Mouse (Mus musculus): ENCODE results near the gene Grid2ip. TPM values are rescaled to one million over a fixed set of nuclear protein-coding genes. Genes with fewer than 3 reads are reported as not detected.

Grid2ip gene
- total and polyA plus RNA-seq, 2 experiments from 2014 or later = not detected

GRCm38 (mm10) chr5:143333872-143334271 lies 23.3 kb upstream of the Grid2ip start:
- peak; percentile 37; the same call in 1 of the 2 replicates for ATAC-seq (ENCODE audit: insufficient read depth, low read depth)
- Histone ChIP-seq H3K4me2 (ENCODE audit: low read depth, low read length) (peak overlapping the region; percentile 36; the same call in 1 of the 2 replicates), H3K4me1 (ENCODE audit: control insufficient read depth, insufficient read depth) (peaks cover 7% of the 10 kb centered on the region), H3K9me3 (replicated peaks; ENCODE audit: control insufficient read depth, low read length) (no peaks in the 10 kb centered on the region), H3K27me3 (ENCODE audit: control insufficient read depth, insufficient read depth, low read length) (no peaks in the 10 kb centered on the region), H3K4me3 (ENCODE audit: low read depth, low read length) (no peak overlapping the region), H3K27ac (ENCODE audit: low read depth) (no peak overlapping the region), H3K9ac (replicated peaks; ENCODE audit: low read depth, low read length) (no peak overlapping the region), H3K36me3 (replicated peaks; ENCODE audit: control insufficient read depth, insufficient read depth, low read length) (no peaks in the 10 kb centered on the region)
- 7% methylated on average over 5 of the region's 5 CpGs for whole genome bisulfite sequencing
- peak; percentile 44 for DNase-seq (ENCODE audit: low spot score)
- TF ChIP-seq CTCF (IDR thresholded peaks at IDR 0.05; ENCODE audit: low read depth) (peak; percentile 82), EP300 (IDR thresholded peaks at IDR 0.05; ENCODE audit: low read depth) (no peak)

- H3K9ac ChIP-seq (replicated peaks; ENCODE audit: low read depth, low read length) = no peak overlapping the region
- no peaks in the 10 kb centered on the region for H3K27me3 ChIP-seq (ENCODE audit: control insufficient read depth, insufficient read depth, low read length)
- ATAC-seq (ENCODE audit: insufficient read depth, low read depth) (no peak), DNase-seq (ENCODE audit: low spot score) (no peak)
- WGBS = 63% methylated on average over 14 of the region's 14 CpGs
- H3K9me3 ChIP-seq (replicated peaks; ENCODE audit: control insufficient read depth, low read length) = no peaks in the 10 kb centered on the region
- peaks cover 5% of the 10 kb centered on the region for H3K4me1 ChIP-seq (ENCODE audit: control insufficient read depth, insufficient read depth)
- TF ChIP-seq CTCF (IDR thresholded peaks at IDR 0.05; ENCODE audit: low read depth) = no peak
- TF ChIP-seq EP300 (IDR thresholded peaks at IDR 0.05; ENCODE audit: low read depth) = no peak
- H3K27ac ChIP-seq (ENCODE audit: low read depth) = no peak overlapping the region
- H3K36me3 ChIP-seq (replicated peaks; ENCODE audit: control insufficient read depth, insufficient read depth, low read length) = no peaks in the 10 kb centered on the region
- peak overlapping the region; percentile 36; the same call in 1 of the 2 replicates for H3K4me2 ChIP-seq (ENCODE audit: low read depth, low read length)
- no peak overlapping the region for H3K4me3 ChIP-seq (ENCODE audit: low read depth, low read length)
Observed at GRCm38 (mm10) chr5:143334418-143335088, 22.6 kb upstream of the Grid2ip start.

GRCm38 (mm10) chr5:143335089-143335460 lies 22.1 kb upstream of the Grid2ip start:
- ATAC-seq (ENCODE audit: insufficient read depth, low read depth) = no peak
- Histone ChIP-seq H3K9me3 (replicated peaks; ENCODE audit: control insufficient read depth, low read length) (no peaks in the 10 kb centered on the region), H3K27me3 (ENCODE audit: control insufficient read depth, insufficient read depth, low read length) (no peaks in the 10 kb centered on the region), H3K4me1 (ENCODE audit: control insufficient read depth, insufficient read depth) (0 out of 2 replicates have a peak, but pooled peaks cover under 1% of the 10 kb centered on the region), H3K27ac (ENCODE audit: low read depth) (no peak overlapping the region), H3K36me3 (replicated peaks; ENCODE audit: control insufficient read depth, insufficient read depth, low read length) (no peaks in the 10 kb centered on the region), H3K9ac (replicated peaks; ENCODE audit: low read depth, low read length) (no peak overlapping the region), H3K4me2 (ENCODE audit: low read depth, low read length) (no peak overlapping the region), H3K4me3 (ENCODE audit: low read depth, low read length) (no peak overlapping the region)
- DNase-seq (ENCODE audit: low spot score) = no peak
- no peak for TF ChIP-seq CTCF (IDR thresholded peaks at IDR 0.05; ENCODE audit: low read depth)
- 60% methylated on average over 7 of the region's 7 CpGs for WGBS

DNA sequence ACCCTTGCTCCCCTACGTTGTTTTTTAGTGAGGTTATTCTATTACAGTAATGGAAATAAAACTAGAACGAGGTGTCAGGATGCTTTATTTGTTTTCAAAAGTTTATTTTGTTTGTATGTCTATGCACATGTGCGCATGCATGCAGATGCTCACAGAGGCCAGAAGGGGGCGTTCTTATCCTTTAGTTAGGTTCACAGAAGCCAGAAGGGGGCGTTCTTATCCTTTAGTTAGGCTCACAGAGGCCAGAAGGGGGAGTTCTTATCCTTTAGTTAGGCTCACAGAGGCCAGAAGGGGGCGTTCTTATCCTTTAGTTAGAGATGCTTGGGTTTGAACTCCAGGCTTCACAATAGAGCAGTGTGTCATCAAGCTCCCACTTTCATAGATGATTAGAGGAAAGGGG lies 20.6 kb upstream of the Grid2ip start:
- Histone ChIP-seq H3K36me3 (replicated peaks; ENCODE audit: control insufficient read depth, insufficient read depth, low read length) (no peaks in the 10 kb centered on the region), H3K9me3 (replicated peaks; ENCODE audit: control insufficient read depth, low read length) (no peaks in the 10 kb centered on the region), H3K27ac (ENCODE audit: low read depth) (no peak overlapping the region), H3K4me1 (ENCODE audit: control insufficient read depth, insufficient read depth) (no peaks in the 10 kb centered on the region), H3K4me2 (ENCODE audit: low read depth, low read length) (no peak overlapping the region), H3K27me3 (ENCODE audit: control insufficient read depth, insufficient read depth, low read length) (no peaks in the 10 kb centered on the region), H3K4me3 (ENCODE audit: low read depth, low read length) (no peak overlapping the region), H3K9ac (replicated peaks; ENCODE audit: low read depth, low read length) (no peak overlapping the region)
- TF ChIP-seq EP300 (IDR thresholded peaks at IDR 0.05; ENCODE audit: low read depth) = no peak
- TF ChIP-seq CTCF (IDR thresholded peaks at IDR 0.05; ENCODE audit: low read depth) = peak; percentile 17
- ATAC-seq (ENCODE audit: insufficient read depth, low read depth) (no peak), DNase-seq (ENCODE audit: low spot score) (no peak)
- 60% methylated on average over 6 of the region's 6 CpGs for WGBS

- 49% methylated on average over 6 of the region's 6 CpGs for WGBS
- no peak for ATAC-seq (ENCODE audit: insufficient read depth, low read depth)
- no peak overlapping the region for H3K27ac ChIP-seq (ENCODE audit: low read depth)
- no peaks in the 10 kb centered on the region for H3K27me3 ChIP-seq (ENCODE audit: control insufficient read depth, insufficient read depth, low read length)
- H3K4me1 ChIP-seq (ENCODE audit: control insufficient read depth, insufficient read depth) = no peaks in the 10 kb centered on the region
- H3K36me3 ChIP-seq (replicated peaks; ENCODE audit: control insufficient read depth, insufficient read depth, low read length) = no peaks in the 10 kb centered on the region
- TF ChIP-seq CTCF (IDR thresholded peaks at IDR 0.05; ENCODE audit: low read depth) = no peak
- no peak for TF ChIP-seq EP300 (IDR thresholded peaks at IDR 0.05; ENCODE audit: low read depth)
- no peak for DNase-seq (ENCODE audit: low spot score)
- no peaks in the 10 kb centered on the region for H3K9me3 ChIP-seq (replicated peaks; ENCODE audit: control insufficient read depth, low read length)
- no peak overlapping the region for H3K4me3 ChIP-seq (ENCODE audit: low read depth, low read length)
- H3K9ac ChIP-seq (replicated peaks; ENCODE audit: low read depth, low read length) = no peak overlapping the region
- H3K4me2 ChIP-seq (ENCODE audit: low read depth, low read length) = no peak overlapping the region
Observed at GRCm38 (mm10) chr5:143339603-143340002, 17.5 kb upstream of the Grid2ip start.

- no peaks in the 10 kb centered on the region for H3K4me1 ChIP-seq (ENCODE audit: control insufficient read depth, insufficient read depth)
- H3K9ac ChIP-seq (replicated peaks; ENCODE audit: low read depth, low read length) = no peak overlapping the region
- no peak overlapping the region for H3K27ac ChIP-seq (ENCODE audit: low read depth)
- whole genome bisulfite sequencing = 72% methylated on average over 8 of the region's 8 CpGs
- TF ChIP-seq EP300 (IDR thresholded peaks at IDR 0.05; ENCODE audit: low read depth) = no peak
- no peak for TF ChIP-seq CTCF (IDR thresholded peaks at IDR 0.05; ENCODE audit: low read depth)
- ATAC-seq (ENCODE audit: insufficient read depth, low read depth) (no peak), DNase-seq (ENCODE audit: low spot score) (no peak)
- no peaks in the 10 kb centered on the region for H3K27me3 ChIP-seq (ENCODE audit: control insufficient read depth, insufficient read depth, low read length)
- H3K36me3 ChIP-seq (replicated peaks; ENCODE audit: control insufficient read depth, insufficient read depth, low read length) = no peaks in the 10 kb centered on the region
- H3K4me2 ChIP-seq (ENCODE audit: low read depth, low read length) = no peak overlapping the region
- 0 out of 2 replicates have a peak, but pooled peaks cover 8% of the 10 kb centered on the region for H3K9me3 ChIP-seq (replicated peaks; ENCODE audit: control insufficient read depth, low read length)
- no peak overlapping the region for H3K4me3 ChIP-seq (ENCODE audit: low read depth, low read length)
Observed at GRCm38 (mm10) chr5:143346367-143346766, 10.8 kb upstream of the Grid2ip start.

All from heart, postnatal 0 days (tissue).